Mouse (Mus musculus) gastrocnemius, postnatal 4 days (tissue): Measurements from ENCODE around the gene Sh3pxd2b. TPM values are rescaled to one million over a fixed set of nuclear protein-coding genes. Genes with fewer than 3 reads are reported as not detected.

Experiments used
- total RNA-seq, 2 experiments: library from RNA; stranded (reverse); gene quantifications; 2 replicates each; pipeline ENCODE4 v1.2.3; 2021

The Sh3pxd2b gene
- total RNA-seq, 2 experiments from 2014 or later: 51.4 to 56.2 TPM

Other genes starting within 250 kb of the Sh3pxd2b start
- under 1 TPM; 0.12 to 0.23 TPM for gene Il9r, start 147.5 kb upstream of the Sh3pxd2b start, total RNA-seq
- 10 to 100 TPM in 1 of 2 experiments, 1 to 10 TPM in 1; 10.0 to 12.2 TPM for gene Snrnp25, start 142.4 kb upstream of the Sh3pxd2b start, total RNA-seq
- 10 to 100 TPM; 45.7 to 57.4 TPM for gene Rhbdf1, start 125.5 kb upstream of the Sh3pxd2b start, total RNA-seq
- 10 to 100 TPM; 17.6 to 18.2 TPM for gene Mpg, start 121.3 kb upstream of the Sh3pxd2b start, total RNA-seq
- 10 to 100 TPM; 26.1 to 33.5 TPM for gene Nprl3, start 80.1 kb upstream of the Sh3pxd2b start, total RNA-seq
- gene Hba-x, start 71.4 kb upstream of the Sh3pxd2b start, total RNA-seq: not detected
- gene Hba-a1, start 64.3 kb upstream of the Sh3pxd2b start, total RNA-seq: 100 to 1,000 TPM; 293 to 605 TPM
- not detected for gene Hbq1b, start 60.9 kb upstream of the Sh3pxd2b start, total RNA-seq
- 100 to 1,000 TPM; 211 to 422 TPM for gene Hba-a2, start 51.3 kb upstream of the Sh3pxd2b start, total RNA-seq
- gene Hbq1a, start 47.8 kb upstream of the Sh3pxd2b start, total RNA-seq: not detected
- gene Ubtd2, start 107.5 kb downstream of the Sh3pxd2b start, total RNA-seq: 10 to 100 TPM; 63.5 to 68.8 TPM
- under 1 TPM; 0.60 to 0.76 TPM for gene Efcab9, start 184.3 kb downstream of the Sh3pxd2b start, total RNA-seq
- 10 to 100 TPM in 1 of 2 experiments, 1 to 10 TPM in 1; 9.8 to 10.3 TPM for gene Stk10, start 185.5 kb downstream of the Sh3pxd2b start, total RNA-seq